ENCODE assay signal across 17 mouse cellular contexts in the genomic region with DNA sequence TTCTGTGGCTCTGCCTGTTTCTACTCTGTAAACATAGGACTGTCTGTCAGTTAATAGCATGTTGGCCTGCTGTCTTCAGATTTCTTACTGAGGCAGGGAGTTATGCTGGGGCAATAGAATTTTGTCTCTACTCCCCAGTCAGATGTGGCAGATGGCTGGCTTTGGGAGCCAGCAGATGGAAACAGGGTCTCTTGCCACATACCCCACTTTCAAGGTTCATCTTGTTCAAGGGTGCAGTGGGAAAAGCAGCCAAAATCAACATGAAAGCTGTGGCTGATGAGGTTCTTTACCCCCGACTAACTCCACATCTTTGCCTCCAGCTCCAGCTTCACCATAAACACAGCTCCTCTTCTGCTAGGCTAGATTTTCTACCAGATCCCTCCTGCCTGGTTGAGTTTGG.
"Had no signal": no experiment of that assay in that cellular context is flagged by ENCODE, and none has a peak within 500 bp of the region (broad histone marks: within the 10 kb centered on the region; RNA-seq: fewer than 3 reads in every experiment).

No protein-coding gene starts in this region.

- H3K9ac ChIP-seq: kidney, embryonic 15.5 days; liver, embryonic 13.5 days; neural tube, embryonic 13.5 days; stomach, embryonic 15.5 days had no signal

- H3K4me1 ChIP-seq: kidney, embryonic 15.5 days; liver, embryonic 13.5 days; neural tube, embryonic 13.5 days; stomach, embryonic 15.5 days had no signal

- H3K27ac ChIP-seq: kidney, embryonic 15.5 days; liver, embryonic 13.5 days; neural tube, embryonic 13.5 days; stomach, embryonic 15.5 days had no signal

- DNase-seq: kidney, adult 8-10 months; kidney, postnatal 10 days; kidney, postnatal 36 days; liver, embryonic 13.5 days; lung, adult 2 months; lung, postnatal 14 days; lung, postnatal 4 days; midbrain, embryonic 14.5 days; retina, postnatal 1 day; right cerebral cortex, postnatal 25 days; spleen, adult 18-20 months; thymus, postnatal 25 days had no signal

- H3K4me3 ChIP-seq: kidney, embryonic 15.5 days; liver, embryonic 13.5 days; myocyte; neural tube, embryonic 13.5 days; stomach, embryonic 15.5 days had no signal

- H3K4me2 ChIP-seq: kidney, embryonic 15.5 days; liver, embryonic 13.5 days; midbrain, embryonic 11.5 days; neural tube, embryonic 13.5 days; stomach, embryonic 15.5 days had no signal

- H3K36me3 ChIP-seq: kidney, embryonic 15.5 days; liver, embryonic 13.5 days; neural tube, embryonic 13.5 days; stomach, embryonic 15.5 days had no signal

- H3K27me3 ChIP-seq: kidney, embryonic 15.5 days; liver, embryonic 13.5 days; neural tube, embryonic 13.5 days; stomach, embryonic 15.5 days had no signal

- H3K9me3 ChIP-seq: kidney, embryonic 15.5 days; liver, embryonic 13.5 days; neural tube, embryonic 13.5 days; stomach, embryonic 15.5 days had no signal
